Mouse (Mus musculus): ENCODE data around the gene Kcnab2. TPM values are rescaled to one million over a fixed set of nuclear protein-coding genes. Genes with fewer than 3 reads are reported as not detected.

Kcnab2 gene
- polyA plus RNA-seq (2012; rRNA removed), result 161 and 191 TPM in 2 replicates

- WGBS, result under 1% methylated on average over 63 of the region's 63 CpGs
- H3K27me3 ChIP-seq (ENCODE audit: control insufficient read depth, insufficient read depth, low read length), result no peaks in the 10 kb centered on the region
- peak; percentile 64; the same call in 1 of the 2 replicates for TF ChIP-seq POLR2A (IDR thresholded peaks at IDR 0.05; ENCODE audit: borderline replicate concordance, insufficient read depth, low read length)
- TF ChIP-seq CTCF (IDR thresholded peaks at IDR 0.05; ENCODE audit: borderline replicate concordance, insufficient read depth, low read depth, low read length), result no peak
- peak within 1 kb of the TSS; percentile 78 for H3K4me3 ChIP-seq (replicated peaks; ENCODE audit: insufficient read depth, low read depth, low read length)
- peak; percentile 100 for DNase-seq
- H3K4me1 ChIP-seq (ENCODE audit: control insufficient read depth, insufficient read depth, low read length), result peaks cover 16% of the 10 kb centered on the region
- H3K27ac ChIP-seq (ENCODE audit: insufficient read depth, low read length), result peak within 1 kb of the TSS; percentile 90
Measured at GRCm38 (mm10) chr4:152477466-152478223, at the start of gene Kcnab2. TSS of gene Kcnab2 (minus strand) at chr4:152477871.

GRCm38 (mm10) chr4:152520083-152520482 lies 42.4 kb upstream of the Kcnab2 start:
- Histone ChIP-seq H3K4me1 (ENCODE audit: control insufficient read depth, insufficient read depth, low read length) (peaks cover 10% of the 10 kb centered on the region; the same call in 1 of the 2 replicates), H3K27ac (ENCODE audit: insufficient read depth, low read length) (peak overlapping the region; percentile 47; the same call in 1 of the 2 replicates), H3K27me3 (ENCODE audit: control insufficient read depth, insufficient read depth, low read length) (no peaks in the 10 kb centered on the region), H3K4me3 (replicated peaks; ENCODE audit: insufficient read depth, low read depth, low read length) (no peak overlapping the region)
- peak; percentile 90 to 93 for DNase-seq
- 5% methylated on average over 6 of the region's 6 CpGs for WGBS
- TF ChIP-seq CTCF (IDR thresholded peaks at IDR 0.05; ENCODE audit: borderline replicate concordance, insufficient read depth, low read depth, low read length), result peak; percentile 95
- no peak for TF ChIP-seq POLR2A (IDR thresholded peaks at IDR 0.05; ENCODE audit: borderline replicate concordance, insufficient read depth, low read length)

GRCm38 (mm10) chr4:152519106-152519505 lies 41.4 kb upstream of the Kcnab2 start:
- no peak for TF ChIP-seq POLR2A (IDR thresholded peaks at IDR 0.05; ENCODE audit: borderline replicate concordance, insufficient read depth, low read length)
- TF ChIP-seq CTCF (IDR thresholded peaks at IDR 0.05; ENCODE audit: borderline replicate concordance, insufficient read depth, low read depth, low read length), result no peak
- Histone ChIP-seq H3K4me1 (ENCODE audit: control insufficient read depth, insufficient read depth, low read length) (peaks cover 10% of the 10 kb centered on the region; the same call in 1 of the 2 replicates), H3K27me3 (ENCODE audit: control insufficient read depth, insufficient read depth, low read length) (no peaks in the 10 kb centered on the region), H3K4me3 (replicated peaks; ENCODE audit: insufficient read depth, low read depth, low read length) (no peak overlapping the region), H3K27ac (ENCODE audit: insufficient read depth, low read length) (no peak overlapping the region)
- no peak for DNase-seq
- whole genome bisulfite sequencing, result 91% methylated on average over 10 of the region's 10 CpGs

GRCm38 (mm10) chr4:152514884-152515283 lies 37.2 kb upstream of the Kcnab2 start:
- TF ChIP-seq CTCF (IDR thresholded peaks at IDR 0.05; ENCODE audit: borderline replicate concordance, insufficient read depth, low read depth, low read length), result no peak
- no peak for TF ChIP-seq POLR2A (IDR thresholded peaks at IDR 0.05; ENCODE audit: borderline replicate concordance, insufficient read depth, low read length)
- H3K4me1 ChIP-seq (ENCODE audit: control insufficient read depth, insufficient read depth, low read length), result no peaks in the 10 kb centered on the region
- no peak overlapping the region for H3K4me3 ChIP-seq (replicated peaks; ENCODE audit: insufficient read depth, low read depth, low read length)
- no peak for DNase-seq
- no peaks in the 10 kb centered on the region for H3K27me3 ChIP-seq (ENCODE audit: control insufficient read depth, insufficient read depth, low read length)
- WGBS, result 82% methylated on average over 7 of the region's 7 CpGs
- no peak overlapping the region for H3K27ac ChIP-seq (ENCODE audit: insufficient read depth, low read length)

- 51% methylated on average over 18 of the region's 18 CpGs for WGBS
Measured at GRCm38 (mm10) chr4:152512221-152512925, 34.7 kb upstream of the Kcnab2 start.

GRCm38 (mm10) chr4:152494360-152494879 lies 16.7 kb upstream of the Kcnab2 start:
- TF ChIP-seq POLR2A (IDR thresholded peaks at IDR 0.05; ENCODE audit: borderline replicate concordance, insufficient read depth, low read length) (no peak), CTCF (IDR thresholded peaks at IDR 0.05; ENCODE audit: borderline replicate concordance, insufficient read depth, low read depth, low read length) (no peak)
- Histone ChIP-seq H3K27ac (ENCODE audit: insufficient read depth, low read length) (no peak overlapping the region), H3K27me3 (ENCODE audit: control insufficient read depth, insufficient read depth, low read length) (no peaks in the 10 kb centered on the region), H3K4me1 (ENCODE audit: control insufficient read depth, insufficient read depth, low read length) (peaks cover 9% of the 10 kb centered on the region; the same call in 1 of the 2 replicates), H3K4me3 (replicated peaks; ENCODE audit: insufficient read depth, low read depth, low read length) (peak overlapping the region; percentile 28)
- DNase-seq, result peak; percentile 54 to 66
- 3% methylated on average over 20 of the region's 20 CpGs for WGBS

More at GRCm38 (mm10) chr4:152512221-152512925, 34.7 kb upstream of the Kcnab2 start:
- no peak overlapping the region for H3K4me3 ChIP-seq (replicated peaks; ENCODE audit: insufficient read depth, low read depth, low read length)
- no peaks in the 10 kb centered on the region for H3K27me3 ChIP-seq (ENCODE audit: control insufficient read depth, insufficient read depth, low read length)
- no peaks in the 10 kb centered on the region for H3K4me1 ChIP-seq (ENCODE audit: control insufficient read depth, insufficient read depth, low read length)
- H3K27ac ChIP-seq (ENCODE audit: insufficient read depth, low read length), result no peak overlapping the region
- no peak for TF ChIP-seq POLR2A (IDR thresholded peaks at IDR 0.05; ENCODE audit: borderline replicate concordance, insufficient read depth, low read length)
- no peak for TF ChIP-seq CTCF (IDR thresholded peaks at IDR 0.05; ENCODE audit: borderline replicate concordance, insufficient read depth, low read depth, low read length)
- no peak for DNase-seq

GRCm38 (mm10) chr4:152491250-152491899 lies 13.7 kb upstream of the Kcnab2 start:
- H3K27ac ChIP-seq (ENCODE audit: insufficient read depth, low read length), result no peak overlapping the region

More at GRCm38 (mm10) chr4:152491250-152491899, 13.7 kb upstream of the Kcnab2 start:
- WGBS, result 43% methylated on average over 15 of the region's 15 CpGs
- DNase-seq, result peak; percentile 78 to 86
- H3K27me3 ChIP-seq (ENCODE audit: control insufficient read depth, insufficient read depth, low read length), result no peaks in the 10 kb centered on the region
- TF ChIP-seq CTCF (IDR thresholded peaks at IDR 0.05; ENCODE audit: borderline replicate concordance, insufficient read depth, low read depth, low read length) (peak; percentile 87), POLR2A (IDR thresholded peaks at IDR 0.05; ENCODE audit: borderline replicate concordance, insufficient read depth, low read length) (no peak)
- H3K4me1 ChIP-seq (ENCODE audit: control insufficient read depth, insufficient read depth, low read length), result peaks cover 9% of the 10 kb centered on the region; the same call in 1 of the 2 replicates
- H3K4me3 ChIP-seq (replicated peaks; ENCODE audit: insufficient read depth, low read depth, low read length), result no peak overlapping the region
